Mouse (Mus musculus) NIH3T3 (cell line): ENCODE measurements around the gene B4gat1.

Experiments
- DNase-seq: peaks from one replicate; pipeline ENCODE4 v3.0.0-alpha.2; 2012; ENCODE audit warnings: low read depth

B4gat1 gene

GRCm38 (mm10) chr19:5058801-5059771 is 20.5 kb downstream of the B4gat1 start:
- peak; percentile 76 for DNase-seq

GRCm38 (mm10) chr19:5060365-5061330 is 22.0 kb downstream of the B4gat1 start:
- DNase-seq = peak; percentile 83

GRCm38 (mm10) chr19:5062041-5062440 is 23.4 kb downstream of the B4gat1 start:
- peak; percentile 69 for DNase-seq

- peak; percentile 89 for DNase-seq
Measured at GRCm38 (mm10) chr19:5062446-5062845, 23.8 kb downstream of the B4gat1 start.

GRCm38 (mm10) chr19:5065104-5065503 is 26.5 kb downstream of the B4gat1 start:
- peak; percentile 83 for DNase-seq

GRCm38 (mm10) chr19:5067040-5067799 is 28.6 kb downstream of the B4gat1 start:
- DNase-seq = no peak

- DNase-seq = peak; percentile 98
Measured at GRCm38 (mm10) chr19:5067867-5068569, 29.4 kb downstream of the B4gat1 start, which contains the start of gene Cd248. TSS of gene Cd248 (plus strand) at chr19:5068078.

- DNase-seq = peak; percentile 78
Measured at GRCm38 (mm10) chr19:5068570-5069234, 30.1 kb downstream of the B4gat1 start.

- DNase-seq = no peak
Measured at GRCm38 (mm10) chr19:5069486-5069885, 30.9 kb downstream of the B4gat1 start.

- no peak for DNase-seq
Measured at GRCm38 (mm10) chr19:5069978-5070377, 31.4 kb downstream of the B4gat1 start.

GRCm38 (mm10) chr19:5071077-5071476 is 32.5 kb downstream of the B4gat1 start:
- no peak for DNase-seq

GRCm38 (mm10) chr19:5071545-5072369 is 33.1 kb downstream of the B4gat1 start:
- peak; percentile 100 for DNase-seq

- DNase-seq = peak; percentile 90
Measured at GRCm38 (mm10) chr19:5072389-5073019, 33.9 kb downstream of the B4gat1 start.

- DNase-seq = peak; percentile 89
Measured at GRCm38 (mm10) chr19:5073028-5073427, 34.4 kb downstream of the B4gat1 start.

- no peak for DNase-seq
Measured at GRCm38 (mm10) chr19:5073518-5073917, 34.9 kb downstream of the B4gat1 start.

GRCm38 (mm10) chr19:5079279-5079678 is 40.7 kb downstream of the B4gat1 start:
- DNase-seq = peak; percentile 57

- DNase-seq = no peak
Measured at GRCm38 (mm10) chr19:5082005-5082404, 43.4 kb downstream of the B4gat1 start.

- DNase-seq = no peak
Measured at GRCm38 (mm10) chr19:5082596-5082995, 44.0 kb downstream of the B4gat1 start.
